Mouse (Mus musculus) stomach, adult 2 months (tissue): ENCODE data around the gene Trim60. TPM values are rescaled to one million over a fixed set of nuclear protein-coding genes. Genes with fewer than 3 reads are reported as not detected.

Experiments
- polyA plus RNA-seq: library from polyadenylated mRNA; depleted of rRNA; stranded (reverse); fragments of >200 nt; gene quantifications from 2 replicates; pipeline ENCODE4 v1.2.3, GENCODE M21; 2012; rRNA removed

Gene Trim60
- polyA plus RNA-seq: not detected in 2 replicates

DNA sequence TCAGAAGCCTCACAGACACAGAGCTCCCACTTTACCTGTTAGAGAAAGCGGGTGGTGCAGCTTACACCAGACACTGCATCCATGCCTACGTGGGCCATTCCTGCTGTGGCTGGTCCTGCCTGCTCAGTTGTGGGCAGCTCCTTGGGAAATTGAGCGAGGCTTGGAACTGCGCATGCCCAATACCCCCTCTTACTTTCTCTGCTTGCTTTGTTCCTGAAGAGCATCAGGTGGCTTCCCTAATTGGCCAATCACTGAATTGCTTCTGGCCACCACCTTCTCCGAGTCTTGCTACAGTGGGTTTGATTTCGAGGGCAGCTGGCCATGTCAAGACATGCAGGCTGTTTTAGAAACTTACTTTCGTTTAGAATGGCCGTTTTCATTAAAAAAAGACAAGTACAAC is at the start of gene Trim60, which contains the start of gene Trim61:
TSS of gene Trim60 (minus strand) at position 162 of the 400 bp plus-strand sequence.
TSS of gene Trim61 (minus strand) at position 101 of the 400 bp plus-strand sequence.

DNA sequence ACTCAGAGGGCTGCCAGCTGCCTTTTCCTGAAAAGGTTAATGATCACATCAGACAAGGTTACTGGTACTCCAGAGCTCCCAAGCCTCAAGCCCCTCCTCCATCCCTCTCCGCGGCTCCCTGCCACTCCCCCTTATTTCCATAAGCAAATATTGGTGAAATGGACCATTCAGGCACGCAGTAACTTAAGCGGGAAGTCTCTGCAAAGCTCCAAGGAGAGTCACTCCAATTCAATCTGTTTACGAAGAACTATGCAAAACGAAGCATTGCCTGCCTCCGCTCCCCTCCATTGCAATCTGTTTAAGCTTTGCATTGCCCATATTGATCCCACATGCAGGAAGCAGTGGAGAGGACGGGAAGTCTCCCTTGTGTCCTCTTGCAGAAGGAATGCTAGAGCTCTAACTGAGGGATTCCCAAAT is 18.7 kb upstream of the Trim60 start, which contains the start of gene Apela:
TSS of gene Apela (minus strand) at position 220 of the 417 bp plus-strand sequence.

DNA sequence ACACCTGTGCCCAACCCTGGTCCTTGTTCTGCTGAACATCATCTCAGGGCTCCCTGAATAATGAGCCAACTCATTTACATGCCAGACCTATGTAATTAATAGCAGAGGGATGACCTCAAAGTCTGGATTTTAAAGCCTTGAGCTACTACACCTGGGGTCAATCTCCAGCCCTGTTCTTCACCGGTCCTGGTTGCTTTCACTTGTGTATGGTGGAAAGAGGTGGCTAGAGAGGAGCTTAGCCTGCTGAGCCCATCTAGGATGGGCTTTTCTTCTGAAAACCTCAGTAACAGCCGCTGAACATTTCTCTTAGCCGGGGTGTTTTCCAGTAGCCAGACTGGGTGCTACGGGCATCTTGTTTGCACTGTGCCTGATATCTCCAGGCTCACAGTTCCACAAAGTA is 30.7 kb downstream of the Trim60 start, which contains the start of gene Trim75:
TSS of gene Trim75 (minus strand) at position 101 of the 400 bp plus-strand sequence.

Other genes with a start within 250 kb of the Trim60 start
- 3.1 and 3.4 TPM in 2 replicates for gene Klhl2, start 168.6 kb downstream of the Trim60 start, polyA plus RNA-seq
- gene Tmem192, start 71.4 kb downstream of the Trim60 start, polyA plus RNA-seq: 20.3 and 38.1 TPM in 2 replicates
- not detected in 2 replicates for gene Trim75, start 30.8 kb downstream of the Trim60 start, polyA plus RNA-seq
- not detected in 2 replicates for gene Trim61, start 61 bp downstream of the Trim60 start, polyA plus RNA-seq
- not detected in 2 replicates for gene Apela, start 18.8 kb upstream of the Trim60 start, polyA plus RNA-seq
- gene Gm10663, start 56.4 kb upstream of the Trim60 start, polyA plus RNA-seq: not detected in 2 replicates
- gene BC030870, start 111.0 kb upstream of the Trim60 start, polyA plus RNA-seq: 0.42 and 0.66 TPM in 2 replicates